Mouse (Mus musculus) urinary bladder, adult 18-20 months (tissue): ENCODE measurements around the gene Eif5.
"Not testable (repeated sequence)": the region's sequence is repeated elsewhere in the genome, so short reads cannot be mapped to it uniquely, and the experiment has no call there.

Experiments
- DNase-seq, 2 experiments: peaks; one replicate each; pipeline ENCODE4 v3.0.0; 2022; ENCODE audit warnings: low spot score in 2 of 2, mixed read lengths in 2 of 2

The Eif5 gene

DNA sequence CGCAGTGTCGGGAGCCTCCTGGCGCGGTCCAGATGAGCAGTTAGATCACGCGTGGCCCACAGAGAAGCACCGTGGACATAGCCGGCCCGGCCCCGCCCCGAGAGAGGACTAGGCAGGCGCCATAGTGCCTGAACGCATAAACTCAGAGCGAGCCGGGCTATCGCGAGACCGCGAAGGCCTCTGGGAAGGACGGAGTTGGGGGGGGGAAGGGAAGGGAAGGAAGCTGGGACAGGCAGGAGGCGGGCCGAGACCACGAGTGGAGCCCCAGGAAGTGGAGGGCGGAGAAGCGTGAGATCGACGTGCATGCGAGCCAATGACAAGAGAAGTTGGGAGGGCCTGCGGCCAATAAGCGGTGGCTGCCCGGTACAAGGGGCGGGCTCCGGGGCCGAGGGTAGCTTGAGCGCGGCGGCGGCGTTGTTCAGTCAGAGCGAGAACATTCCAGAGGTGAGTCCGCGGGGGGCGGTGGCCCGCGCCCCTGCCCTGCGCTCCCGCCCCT lies at the start of gene Eif5:
Gene Eif5, plus strand, starts transcription at position 221 of the 496 bp plus-strand sequence.
- peak; percentile 99 for DNase-seq

DNA sequence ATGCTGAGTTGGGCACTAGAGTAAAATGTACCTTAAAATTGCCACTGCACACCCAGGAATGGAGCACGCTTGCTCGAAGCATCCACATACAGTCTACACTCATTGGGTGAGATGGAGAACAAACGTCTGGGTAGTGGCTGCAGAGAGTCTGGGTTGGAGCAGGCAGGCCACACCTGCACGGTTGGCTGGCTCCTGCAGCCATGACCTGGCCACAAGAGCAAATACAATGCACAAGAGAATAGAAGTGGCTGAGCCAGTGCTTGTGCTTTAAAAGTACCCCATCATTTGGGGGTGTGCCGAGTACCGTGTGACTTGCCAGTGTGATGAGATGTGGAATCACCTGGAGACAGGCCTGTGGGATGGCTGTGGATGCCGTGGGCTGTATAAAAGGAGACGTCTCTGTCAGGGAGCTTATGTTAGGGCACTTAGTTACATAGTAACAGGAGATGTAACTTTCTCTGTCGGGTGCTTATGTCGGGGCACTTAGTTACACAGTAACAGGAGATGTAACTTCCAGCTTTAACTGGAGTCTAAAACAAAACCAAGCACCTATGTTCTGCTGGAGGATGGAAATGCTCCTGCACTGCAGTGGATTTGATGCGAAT lies 48.5 kb upstream of the Eif5 start:
- DNase-seq, result no peak

DNA sequence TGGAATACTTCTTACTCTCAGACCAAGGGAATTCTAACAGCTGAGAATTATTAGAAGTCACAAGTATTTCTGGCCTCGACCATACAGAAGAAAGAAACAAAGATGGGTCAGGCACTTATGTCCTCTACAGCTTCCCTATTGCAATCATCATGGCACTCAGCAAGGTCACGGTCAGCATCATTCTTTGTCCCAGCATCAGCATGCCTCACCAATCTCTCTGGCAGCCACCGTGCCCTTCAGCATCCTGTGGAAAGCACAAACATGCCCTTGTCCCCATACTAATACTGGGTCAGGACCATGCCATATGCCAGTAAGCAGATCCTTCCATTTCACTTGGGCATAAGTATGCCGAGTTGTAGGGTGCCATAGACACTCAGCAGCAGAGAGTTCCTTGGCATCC lies 42.9 kb upstream of the Eif5 start:
- DNase-seq, result no peak

- DNase-seq, result no peak
Observed at GRCm38 (mm10) chr12:111497076-111497475, 40.7 kb upstream of the Eif5 start.

GRCm38 (mm10) chr12:111499617-111500016 lies 38.2 kb upstream of the Eif5 start:
- DNase-seq, result no peak

GRCm38 (mm10) chr12:111500725-111501124 lies 37.1 kb upstream of the Eif5 start:
- DNase-seq, result no peak

DNA sequence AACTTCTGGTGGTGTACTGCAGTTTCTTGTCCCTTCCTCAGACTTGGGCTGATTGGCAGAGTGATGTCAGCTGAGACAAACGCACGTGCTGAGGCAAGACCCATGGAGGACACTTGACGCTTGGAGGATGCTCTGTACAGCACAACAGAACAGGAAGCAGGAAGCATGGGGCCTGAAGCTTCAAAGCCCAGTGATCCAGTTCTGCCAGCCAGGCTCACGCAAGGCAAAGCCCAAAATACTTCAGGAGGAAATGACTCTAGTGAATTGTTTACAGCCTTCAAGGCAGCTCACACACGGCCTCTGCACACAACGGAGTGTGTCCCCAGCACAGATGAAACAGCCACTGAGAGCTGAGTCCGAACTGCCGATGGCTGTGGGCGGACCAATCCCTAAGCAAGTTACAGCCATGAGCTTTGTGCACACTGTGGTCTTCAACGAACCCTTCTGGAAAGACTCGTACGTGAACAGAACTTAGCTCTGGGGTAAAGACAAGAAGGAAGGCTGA lies 34.7 kb upstream of the Eif5 start:
- no peak for DNase-seq

- no peak for DNase-seq
Observed at GRCm38 (mm10) chr12:111503571-111503970, 34.2 kb upstream of the Eif5 start.

- DNase-seq, result peak; percentile 87 to 89
Observed at GRCm38 (mm10) chr12:111504904-111505303, 32.9 kb upstream of the Eif5 start.

DNA sequence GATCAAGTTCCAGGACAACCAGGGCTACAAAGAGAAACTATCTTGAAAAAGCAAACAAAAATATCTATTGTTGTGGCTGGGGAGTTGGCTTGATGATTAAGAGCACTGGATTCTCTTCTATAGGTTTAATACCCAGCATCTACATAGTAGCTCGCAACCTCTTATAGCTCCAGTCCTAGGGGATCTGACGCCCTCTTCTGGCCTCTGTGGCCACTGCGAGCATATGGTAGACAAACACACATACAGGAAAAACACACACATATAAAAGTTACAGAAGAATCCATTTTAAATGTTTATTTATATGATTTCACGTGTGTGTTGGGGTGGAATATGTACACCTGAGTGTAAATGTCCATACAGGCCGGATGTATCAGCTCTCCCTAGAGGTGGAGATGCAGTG lies 30.8 kb upstream of the Eif5 start:
- no peak for DNase-seq

GRCm38 (mm10) chr12:111507962-111508361 lies 29.9 kb upstream of the Eif5 start:
- DNase-seq, result no peak

GRCm38 (mm10) chr12:111508438-111508837 lies 29.4 kb upstream of the Eif5 start:
- DNase-seq, result not testable (repeated sequence)

- DNase-seq, result no peak
Observed at GRCm38 (mm10) chr12:111512572-111513063, 25.2 kb upstream of the Eif5 start.

DNA sequence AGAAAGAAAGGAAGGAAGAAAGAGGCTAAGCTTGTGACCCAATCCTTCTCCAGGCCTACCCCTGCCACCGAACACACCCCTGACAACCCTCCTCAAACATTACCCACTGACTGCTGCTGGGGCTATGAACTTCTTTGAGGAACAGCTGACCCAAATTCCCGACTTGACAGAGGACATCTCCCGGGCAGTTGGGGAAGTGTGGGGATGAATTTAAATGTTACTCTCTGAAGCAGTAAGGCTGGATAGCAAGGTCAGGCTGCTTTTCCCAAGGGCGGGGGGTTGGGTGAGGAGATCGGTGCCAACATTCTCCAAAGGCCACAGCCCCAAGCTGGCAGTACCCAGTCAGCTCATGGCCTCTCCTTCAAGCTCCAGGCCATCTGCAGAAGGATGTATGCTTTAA lies 24.1 kb upstream of the Eif5 start:
- DNase-seq, result no peak

- no peak for DNase-seq
Observed at GRCm38 (mm10) chr12:111514231-111514792, 23.5 kb upstream of the Eif5 start.

DNA sequence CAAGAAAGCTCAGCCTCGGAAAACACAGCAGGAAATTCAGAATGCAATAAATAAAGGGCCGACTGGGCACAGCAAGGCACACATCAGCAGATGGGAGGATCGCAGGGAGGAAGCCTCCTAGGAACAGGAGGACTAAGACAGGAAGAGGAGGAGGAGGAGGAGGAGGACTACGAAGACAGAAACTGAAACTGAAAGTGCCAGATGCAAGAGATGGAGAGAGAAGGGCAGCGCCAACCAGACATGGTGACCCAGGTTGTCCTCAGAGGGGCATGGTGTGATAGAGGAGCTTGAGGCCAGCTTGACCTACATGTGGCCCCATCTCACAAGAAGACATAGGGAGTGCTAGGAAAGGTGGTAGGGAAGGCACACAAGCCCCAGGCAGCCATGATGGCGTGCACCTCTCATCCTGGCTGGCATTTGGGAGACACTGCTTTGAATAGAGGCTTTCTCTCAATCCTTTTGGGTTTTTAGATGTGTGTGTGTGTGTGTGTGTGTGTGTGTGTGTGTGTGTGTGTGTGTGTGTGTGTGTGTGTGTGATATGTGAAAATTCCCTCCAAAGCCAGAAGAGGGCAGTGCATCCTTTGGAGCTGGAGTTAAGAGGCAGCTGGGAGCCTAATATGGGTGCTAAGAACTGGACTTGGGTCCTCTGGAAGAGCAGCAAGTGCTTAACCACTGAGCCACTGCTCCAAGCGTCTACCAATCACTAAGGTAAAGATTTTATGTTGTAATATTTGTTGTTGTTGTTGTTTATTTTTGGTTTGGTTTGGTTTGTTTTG lies 22.8 kb upstream of the Eif5 start:
- DNase-seq, result no peak

- no peak for DNase-seq
Observed at GRCm38 (mm10) chr12:111515920-111516319, 21.9 kb upstream of the Eif5 start.

DNA sequence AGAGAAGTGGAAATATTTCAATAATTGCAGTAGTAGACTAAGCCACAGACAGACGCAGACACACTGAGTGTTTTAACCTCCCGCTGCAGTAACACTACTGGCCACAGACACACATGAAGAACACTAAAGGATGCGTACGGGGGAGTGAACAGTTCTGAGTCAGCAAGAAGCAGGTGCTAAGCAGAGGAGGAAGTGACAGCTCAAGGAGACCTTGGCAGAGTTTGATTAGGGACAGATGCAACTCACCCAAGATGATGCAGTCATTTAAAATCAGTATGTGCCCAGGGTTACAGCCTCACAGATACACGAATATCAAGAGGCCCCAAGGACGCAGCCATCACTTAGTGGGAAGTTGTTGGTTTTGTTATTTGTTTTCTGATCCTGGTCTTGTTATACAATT lies 21.0 kb upstream of the Eif5 start:
- no peak for DNase-seq

DNA sequence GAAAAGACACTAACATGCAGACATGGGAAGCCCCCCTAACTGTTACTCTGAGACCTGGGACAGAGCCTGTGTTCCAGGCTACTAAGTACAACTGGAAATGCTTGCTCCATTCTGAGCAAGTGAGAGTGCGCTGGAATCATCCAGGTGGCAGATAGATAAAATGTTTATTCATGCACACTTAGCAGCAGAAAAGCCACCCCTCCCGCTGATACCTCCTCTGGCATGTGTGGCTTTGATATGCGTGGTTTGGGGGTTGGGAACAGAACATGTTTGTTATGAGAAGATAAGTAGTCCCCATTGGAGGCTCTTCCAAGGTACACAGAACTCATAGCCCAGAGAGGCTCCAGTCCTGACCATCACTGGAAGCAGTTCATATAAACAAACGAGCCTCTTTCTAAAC lies 19.9 kb upstream of the Eif5 start:
- no peak for DNase-seq

- DNase-seq, result no peak
Observed at GRCm38 (mm10) chr12:111518391-111518790, 19.4 kb upstream of the Eif5 start.

- no peak for DNase-seq
Observed at GRCm38 (mm10) chr12:111519821-111520220, 18.0 kb upstream of the Eif5 start.

DNA sequence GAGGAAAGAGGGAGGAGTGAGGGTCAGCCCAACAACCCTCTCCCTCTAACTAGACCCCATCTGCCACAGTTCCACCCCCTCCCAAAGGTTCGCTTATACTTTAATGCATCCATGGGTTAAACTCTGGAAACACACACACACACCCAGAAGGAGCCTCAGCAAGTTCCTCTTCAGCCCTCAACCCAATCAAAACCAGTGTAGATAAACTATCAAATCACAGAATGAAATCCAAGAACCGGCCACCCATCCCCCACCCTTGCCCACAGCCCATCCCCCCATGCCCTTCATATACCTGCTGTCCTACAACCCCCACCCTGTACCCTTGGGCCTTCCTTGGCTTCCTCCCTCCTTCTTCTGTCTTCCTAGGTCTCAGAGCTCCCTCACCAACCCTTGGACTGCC lies 16.8 kb upstream of the Eif5 start:
- DNase-seq, result no peak

DNA sequence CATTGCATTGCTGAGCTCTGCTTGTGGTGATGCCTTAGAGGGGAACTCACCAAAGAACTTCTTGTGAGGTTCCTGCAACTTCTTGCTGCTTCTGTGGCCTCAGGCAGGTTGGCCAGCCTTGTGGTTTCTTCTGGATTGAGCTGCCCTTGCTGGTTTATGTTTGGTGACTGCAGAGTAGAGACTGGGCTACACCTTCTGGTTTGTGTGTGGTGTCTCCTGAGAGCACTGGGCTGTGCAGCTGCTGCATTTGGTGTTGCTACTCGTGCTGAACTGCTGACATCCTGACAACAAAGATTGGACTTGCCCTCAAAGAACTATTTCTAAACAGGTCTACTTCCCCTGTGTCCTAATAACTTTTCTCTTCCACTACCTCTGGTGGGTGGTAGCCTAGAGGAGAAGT lies 13.3 kb upstream of the Eif5 start:
- no peak for DNase-seq
